Mouse (Mus musculus) cerebellum, adult 8-10 months (tissue): ENCODE measurements at regions not wholly inside any gene's neighbourhood (a gene's known extent, or its start where the extent isn't known, plus 50 kb on each side); places are given as distances from the start of the nearest gene placed in this dataset.
"Not testable (repeated sequence)": the region's sequence is repeated elsewhere in the genome, so short reads cannot be mapped to it uniquely, and the experiment has no call there.

ENCODE experiments used
- DNase-seq: peaks from one replicate; pipeline ENCODE4 v3.0.0; 2022

DNA sequence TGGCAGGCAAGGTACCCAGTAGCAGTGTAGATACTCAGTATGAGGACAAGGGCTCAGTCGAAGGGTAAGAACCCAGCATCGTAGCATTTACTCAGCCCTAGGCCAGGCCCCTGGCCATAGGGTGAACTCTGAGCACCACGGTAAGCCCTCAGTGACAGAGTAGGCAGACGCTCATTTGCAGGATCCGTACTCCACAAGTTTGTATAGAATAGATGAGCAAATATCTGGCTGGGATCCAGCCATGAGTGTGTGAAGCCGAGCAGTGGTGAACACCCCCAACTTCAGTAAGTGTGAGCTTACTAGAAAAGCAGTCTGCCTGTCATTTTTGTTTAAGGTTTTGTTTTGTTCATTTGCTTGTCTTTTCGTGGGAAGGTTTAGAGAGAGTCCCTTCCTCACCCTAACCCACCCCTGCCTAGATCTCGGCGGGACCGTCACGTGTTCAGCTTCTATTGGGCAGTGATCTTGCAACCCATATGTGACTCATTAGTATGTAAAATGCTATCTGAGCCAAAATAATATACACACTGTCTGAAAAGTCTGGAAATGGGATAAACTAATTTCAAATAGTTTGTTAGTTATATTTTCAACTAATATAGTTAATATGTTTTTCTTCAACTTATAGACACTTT lies 76.3 kb downstream of the Gm5447 start:
- DNase-seq: no peak

DNA sequence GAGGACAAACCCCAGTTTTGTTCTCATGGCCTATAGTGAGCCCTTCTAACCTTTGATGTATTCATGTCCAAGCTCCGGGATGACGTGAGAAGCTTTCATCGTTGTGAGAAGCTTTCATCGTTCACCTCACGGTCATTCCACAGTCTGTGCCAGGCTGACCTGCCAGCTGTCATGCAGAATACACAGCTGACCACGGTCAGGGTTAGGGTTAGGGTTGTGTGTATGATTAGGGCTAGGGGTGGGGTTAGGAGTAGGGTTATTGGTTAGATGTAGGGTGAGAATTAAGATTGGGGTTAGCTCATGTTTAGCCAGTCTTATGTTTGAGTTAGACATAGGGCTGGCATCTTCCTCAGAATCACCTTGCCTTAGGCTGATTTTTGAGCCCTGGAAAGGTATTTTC lies 77.6 kb downstream of the Gm5447 start:
- DNase-seq: not testable (repeated sequence)

DNA sequence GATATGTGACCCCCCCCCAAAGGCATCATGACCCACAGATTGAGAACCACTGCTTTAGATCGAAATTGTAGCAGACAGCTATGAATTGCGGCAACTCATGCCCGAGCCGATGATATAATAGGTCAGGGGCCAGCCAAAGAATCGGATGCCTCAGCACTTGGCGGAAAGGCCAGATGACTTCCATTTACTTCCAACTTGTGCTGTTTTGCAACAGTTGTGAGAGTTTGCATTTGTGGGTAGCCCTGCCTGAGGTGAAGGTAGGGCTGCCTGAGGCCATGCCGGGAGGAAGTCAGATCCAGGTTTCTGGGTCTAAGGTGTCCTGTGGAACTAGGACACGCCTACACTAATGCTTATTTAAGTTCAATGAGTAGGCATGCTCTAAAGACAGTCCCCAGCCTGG lies 80.4 kb downstream of the Gm5447 start:
- DNase-seq: no peak

DNA sequence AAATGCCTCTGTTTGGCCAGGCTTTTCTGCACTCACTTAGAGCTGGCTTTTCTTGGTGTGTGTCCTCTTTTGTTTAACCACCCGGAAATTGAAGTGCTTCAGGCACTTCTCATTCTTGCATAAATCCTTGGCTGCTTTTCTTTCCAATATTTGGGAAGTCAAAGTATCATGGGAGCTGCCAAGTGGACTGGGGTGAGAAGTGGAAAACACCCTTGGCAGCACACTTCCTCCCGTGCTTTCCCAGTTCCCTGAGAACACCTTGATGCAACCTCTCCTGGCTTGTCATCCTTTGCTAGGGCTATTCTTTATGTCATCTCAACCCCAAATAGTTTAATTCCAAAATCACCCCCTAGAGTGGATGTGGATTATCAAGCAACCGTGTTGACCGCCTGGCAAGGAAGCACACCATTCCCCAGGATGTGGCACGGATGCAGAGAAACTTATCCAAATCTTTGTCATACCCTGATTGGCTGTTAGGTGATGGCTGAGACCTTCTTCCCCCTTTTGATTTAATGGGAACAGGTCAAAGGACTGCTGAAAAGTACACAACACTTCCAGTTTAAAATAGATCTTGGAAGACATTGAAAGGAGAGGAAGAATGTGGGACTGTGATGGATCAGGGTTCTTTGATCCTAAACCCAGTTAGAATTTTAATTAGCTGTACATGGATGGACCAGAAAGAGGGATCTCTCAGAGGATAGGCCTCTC lies 81.5 kb downstream of the Gm5447 start:
- DNase-seq: no peak

DNA sequence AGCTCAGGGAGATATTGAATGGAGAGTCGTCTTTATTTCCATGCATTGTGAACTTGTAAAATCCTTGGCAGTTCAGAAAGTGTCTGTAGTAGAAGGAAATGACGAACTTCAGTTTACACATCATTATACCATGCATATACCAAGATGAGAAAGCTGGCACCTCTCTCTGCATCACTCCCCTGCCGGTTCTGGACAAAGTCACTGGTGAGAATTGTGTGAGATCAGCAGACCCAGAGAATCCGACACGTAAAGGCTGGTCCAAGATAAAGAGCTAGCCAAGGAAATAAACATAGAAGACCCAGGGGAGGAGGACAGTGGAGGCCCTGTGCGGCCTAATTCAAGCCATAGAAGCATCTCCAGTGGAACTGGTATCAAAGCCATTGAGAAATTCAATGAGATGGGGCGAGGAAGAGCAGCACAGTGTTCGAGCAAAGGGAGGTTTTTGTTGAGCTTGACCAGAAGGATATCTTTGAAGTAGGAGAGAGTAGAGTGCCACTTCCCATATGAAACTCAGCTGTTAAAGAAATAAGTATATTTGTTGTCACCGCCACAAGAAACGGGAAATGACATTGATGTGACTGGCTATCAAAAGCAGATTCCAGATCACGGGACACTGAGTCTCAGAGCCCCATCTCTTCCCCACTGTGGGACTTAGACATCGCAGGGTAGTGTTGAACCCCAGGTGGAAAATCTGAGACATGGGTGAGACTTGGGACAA lies 82.3 kb downstream of the Gm5447 start:
- no peak for DNase-seq

DNA sequence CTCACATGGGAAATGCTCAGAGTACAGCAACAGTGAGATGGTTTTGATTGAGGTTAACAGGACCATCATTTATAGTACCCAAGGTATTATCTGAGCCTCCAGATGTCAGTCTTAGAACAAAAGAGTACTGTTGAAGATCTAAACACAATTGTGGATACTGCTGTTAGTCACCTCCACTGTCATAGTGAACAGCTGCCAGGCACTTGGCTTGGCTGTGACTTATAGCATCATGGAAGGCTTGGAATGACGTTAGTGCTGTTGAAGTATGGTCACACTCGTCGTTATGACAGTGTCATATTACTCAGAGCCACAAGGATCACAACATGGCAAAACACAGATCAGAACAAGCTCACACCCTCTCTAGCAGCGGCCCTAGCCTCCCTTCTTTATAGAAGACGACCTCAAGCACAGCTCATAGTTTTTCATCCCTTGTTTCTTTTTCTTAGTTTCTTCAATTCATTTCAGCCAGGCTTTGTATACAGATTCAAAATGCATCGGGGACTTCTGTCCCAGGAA lies 87.0 kb downstream of the Gm5447 start:
- DNase-seq: no peak

DNA sequence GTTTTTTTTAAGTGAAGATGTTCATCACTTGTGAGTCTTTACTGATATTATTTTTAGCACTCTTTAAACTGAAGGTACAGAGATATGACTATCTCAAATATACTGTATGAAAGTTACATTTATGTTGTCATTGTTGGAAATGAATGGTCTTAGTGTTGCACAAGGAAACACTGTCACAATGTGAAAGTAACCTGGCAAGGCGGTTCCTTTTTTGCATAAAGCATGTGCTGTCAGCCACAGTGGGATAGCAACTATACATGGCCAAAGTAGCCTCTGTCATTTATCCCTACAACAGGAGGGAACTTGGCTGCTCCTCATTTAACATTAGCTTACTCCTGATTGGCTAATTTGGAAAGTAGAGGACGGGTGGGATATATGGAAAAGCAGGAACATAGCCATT lies 94.3 kb downstream of the Gm5447 start:
- DNase-seq: no peak

DNA sequence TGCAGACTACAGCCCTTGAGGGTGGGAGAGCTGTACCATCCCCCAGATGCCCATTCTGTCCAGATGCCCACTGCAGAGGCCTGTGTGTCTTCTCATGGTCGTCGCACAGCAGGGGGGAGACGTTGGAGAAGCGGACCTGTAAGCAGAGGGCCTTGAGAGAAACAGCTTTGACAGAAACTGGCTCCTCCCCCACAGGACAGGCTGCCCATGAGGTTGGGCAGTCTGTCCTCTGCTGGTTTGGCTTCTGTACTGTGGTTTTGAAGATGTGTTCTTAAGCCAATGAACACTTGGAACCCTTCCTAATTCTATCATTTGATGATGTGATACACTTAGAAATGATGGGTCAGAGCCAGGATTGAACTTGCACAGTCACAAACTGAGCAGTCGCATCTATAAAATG lies 102.5 kb downstream of the Gm5447 start:
- no peak for DNase-seq

DNA sequence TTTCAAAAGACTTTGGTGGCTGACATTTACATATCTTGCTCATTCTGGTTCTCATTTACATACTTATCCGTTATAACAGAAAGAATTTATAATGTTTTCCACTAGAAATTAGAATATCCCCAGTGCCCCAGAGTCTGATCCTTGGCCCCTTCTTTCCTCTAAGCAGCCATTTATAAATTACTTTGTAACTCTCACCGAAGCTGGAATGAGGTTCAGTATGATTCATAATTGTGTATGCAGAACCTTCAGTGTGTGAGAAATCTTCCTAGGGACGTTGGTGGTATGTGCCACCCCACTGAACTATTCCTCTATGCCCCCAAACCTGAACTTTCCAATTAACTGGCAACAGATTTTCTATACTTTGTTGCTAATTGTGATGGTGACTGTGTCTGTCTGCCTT lies 104.7 kb downstream of the Gm5447 start:
- no peak for DNase-seq

DNA sequence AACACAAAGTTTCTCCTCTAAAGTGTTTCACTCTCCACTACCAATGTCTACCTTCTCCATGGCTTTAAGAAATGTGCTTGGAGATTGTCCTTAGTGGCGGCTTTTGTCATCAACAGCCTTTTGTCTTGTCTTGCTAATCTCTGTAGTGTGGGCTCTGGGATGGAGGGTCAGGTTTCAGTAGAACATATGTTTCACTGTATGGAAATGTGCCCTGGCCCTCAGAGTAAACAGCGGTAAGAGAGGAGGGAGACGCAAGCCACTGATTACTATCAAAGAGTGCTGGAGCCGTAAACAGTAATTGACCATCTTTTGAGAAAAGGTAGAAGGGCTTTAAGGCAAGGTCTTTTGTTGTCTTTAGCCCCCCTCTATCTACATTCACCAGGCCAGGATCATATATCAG lies 106.2 kb downstream of the Gm5447 start:
- DNase-seq: no peak

DNA sequence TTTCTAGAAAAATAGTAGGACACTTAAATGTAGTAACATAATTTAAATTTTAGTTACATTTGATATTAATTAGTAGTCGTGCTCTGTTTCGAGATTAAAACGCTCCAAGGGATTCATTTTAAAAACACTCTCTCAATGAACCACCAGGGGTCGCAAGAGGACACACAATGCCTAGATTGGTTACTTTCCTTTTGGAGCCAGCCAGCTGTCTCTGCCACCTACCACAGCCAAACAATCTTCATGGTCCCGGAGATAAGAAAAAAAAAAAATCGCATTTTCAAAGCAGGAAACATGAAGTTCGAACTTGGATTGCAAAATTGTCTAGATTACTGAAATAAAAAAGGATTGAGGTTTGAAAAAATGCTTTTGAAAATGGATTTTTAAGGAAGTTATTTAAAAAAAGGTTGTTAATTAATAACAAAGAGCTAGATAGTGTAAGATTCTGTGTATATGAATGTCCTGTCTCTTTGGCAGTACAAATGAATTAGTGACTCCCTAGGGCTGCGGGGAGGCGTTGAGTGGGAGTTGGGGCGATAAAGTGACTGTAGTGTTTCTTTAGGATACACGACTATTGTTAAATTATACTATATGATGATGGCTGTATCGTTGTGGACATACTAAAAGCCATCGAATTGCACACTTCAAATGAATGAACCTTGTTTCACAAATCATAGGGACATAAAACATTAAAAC lies 108.6 kb downstream of the Gm5447 start:
- DNase-seq: peak; percentile 64

DNA sequence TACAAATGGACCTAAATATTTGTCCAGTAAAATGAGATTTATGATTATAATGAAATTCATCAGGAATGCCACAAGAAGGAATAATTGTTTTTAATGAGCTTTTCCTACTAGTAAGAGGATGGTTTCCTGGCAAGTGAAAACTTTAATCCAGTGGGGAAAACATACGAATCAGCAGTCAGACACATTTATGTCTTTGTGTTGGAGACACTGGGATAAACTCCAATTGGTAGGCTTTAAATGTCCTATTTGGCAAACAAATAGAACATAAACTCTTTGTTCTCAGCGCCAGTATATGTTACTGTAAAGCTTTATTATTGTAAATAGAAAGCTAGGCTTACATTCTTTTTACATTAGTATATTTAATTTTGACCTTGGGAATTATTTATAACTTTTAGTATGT lies 127.0 kb downstream of the Gm5447 start:
- DNase-seq: no peak

DNA sequence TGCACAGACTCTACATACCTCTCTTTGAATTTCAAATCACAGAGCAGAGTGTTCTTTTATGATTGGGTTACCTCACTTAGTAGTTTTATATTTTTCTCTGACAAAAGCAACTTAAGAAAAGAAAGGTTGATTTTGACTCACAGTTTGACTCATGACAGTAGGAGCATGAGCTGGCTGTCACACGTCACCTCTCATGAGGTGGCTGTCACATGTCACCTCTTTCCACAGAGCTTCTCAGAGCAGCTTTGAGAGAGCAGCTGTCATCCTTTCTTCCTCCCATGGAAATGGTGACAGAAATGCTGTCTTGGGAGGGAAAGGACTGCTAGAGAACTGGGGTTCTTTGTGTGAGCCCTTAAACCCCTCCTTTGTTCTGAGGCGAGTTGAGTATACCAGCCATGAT lies 133.4 kb downstream of the Gm5447 start:
- no peak for DNase-seq

DNA sequence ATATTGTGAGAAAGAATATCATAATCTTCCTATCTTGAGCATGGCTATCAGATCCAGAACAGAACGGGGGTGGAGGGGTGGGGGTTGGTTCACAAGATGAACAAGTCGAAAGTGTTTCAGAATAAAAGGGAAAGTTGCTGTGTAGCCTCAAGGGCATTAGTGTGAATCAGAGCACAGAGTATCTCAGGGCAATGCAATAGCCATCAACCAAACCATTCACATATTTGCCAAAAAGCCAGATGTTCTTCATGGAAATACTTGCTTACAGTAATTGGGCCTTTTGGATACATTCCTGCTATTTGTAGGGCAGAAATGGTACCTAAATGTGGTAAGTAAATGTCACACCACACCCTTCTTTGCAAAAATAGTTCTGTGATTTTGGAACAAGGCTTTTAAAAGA lies 135.2 kb downstream of the Gm5447 start:
- DNase-seq: no peak

DNA sequence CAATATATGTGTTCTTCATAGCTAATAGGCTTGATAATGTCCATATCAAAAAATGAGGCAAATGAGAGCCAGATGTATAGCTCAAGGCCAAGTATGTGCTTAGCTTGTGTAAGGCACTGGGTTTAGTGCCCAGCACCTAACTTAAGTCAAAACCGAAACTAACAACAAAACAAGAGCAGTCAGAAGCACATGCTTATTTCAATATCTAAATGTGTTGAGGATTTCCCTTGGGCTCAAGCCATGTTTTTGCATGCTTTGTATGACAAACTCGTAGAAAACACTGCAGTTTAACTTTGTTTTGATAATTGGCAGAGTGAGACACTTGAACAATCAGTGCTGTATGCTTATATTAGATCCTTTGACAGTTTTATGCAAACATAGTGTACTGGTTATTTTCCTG lies 148.7 kb downstream of the Gm5447 start:
- no peak for DNase-seq

DNA sequence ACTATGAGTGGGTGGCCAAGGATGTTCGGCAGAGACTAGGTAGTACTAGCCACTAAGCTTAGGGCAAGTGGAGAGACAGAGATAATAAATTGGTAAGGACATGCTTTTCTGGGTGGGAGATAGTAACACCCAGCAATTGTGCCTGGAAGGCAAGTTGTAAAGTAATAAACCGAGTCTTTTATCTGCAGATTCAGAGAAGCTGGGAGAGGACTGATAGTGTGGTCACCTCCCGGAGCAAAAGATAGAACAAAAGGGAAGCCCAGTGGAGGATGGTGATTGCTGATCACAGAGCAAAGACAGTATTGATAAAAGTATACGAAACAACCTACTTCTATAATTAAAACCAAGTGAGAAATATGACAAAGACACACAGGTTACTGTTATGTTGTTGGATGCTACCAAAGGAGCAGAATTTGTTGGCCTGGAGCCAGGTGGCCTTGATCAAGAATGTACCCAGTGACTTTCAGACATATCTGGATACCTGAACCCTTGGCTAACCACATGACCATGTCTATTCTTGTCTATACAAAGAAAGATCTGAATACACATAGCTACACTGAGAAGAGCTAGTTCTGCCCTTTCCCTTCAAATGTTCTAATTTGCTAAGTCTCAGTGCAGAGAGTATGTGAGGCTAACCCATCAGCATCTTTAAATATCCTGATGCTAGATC lies 150.7 kb downstream of the Gm5447 start:
- DNase-seq: no peak

DNA sequence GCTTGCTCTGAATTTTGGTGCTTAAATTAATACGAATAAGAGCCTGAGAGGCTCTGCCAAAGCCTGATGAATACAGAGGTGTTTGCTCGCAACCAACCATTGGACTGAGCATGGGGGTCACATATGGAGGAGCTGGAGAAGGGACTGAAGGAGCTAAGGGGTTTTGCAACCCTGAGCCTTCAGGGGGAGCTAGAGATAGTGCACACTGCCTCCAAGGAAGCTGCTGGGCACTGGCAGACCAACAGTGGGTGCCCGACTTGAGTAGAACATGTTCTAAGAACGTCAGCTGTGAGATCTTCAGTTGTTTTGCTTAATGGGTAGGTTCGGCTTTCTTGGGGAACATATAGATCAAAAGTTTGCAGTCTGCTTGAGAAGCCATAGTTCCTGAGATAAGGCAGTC lies 158.5 kb downstream of the Gm5447 start:
- no peak for DNase-seq

DNA sequence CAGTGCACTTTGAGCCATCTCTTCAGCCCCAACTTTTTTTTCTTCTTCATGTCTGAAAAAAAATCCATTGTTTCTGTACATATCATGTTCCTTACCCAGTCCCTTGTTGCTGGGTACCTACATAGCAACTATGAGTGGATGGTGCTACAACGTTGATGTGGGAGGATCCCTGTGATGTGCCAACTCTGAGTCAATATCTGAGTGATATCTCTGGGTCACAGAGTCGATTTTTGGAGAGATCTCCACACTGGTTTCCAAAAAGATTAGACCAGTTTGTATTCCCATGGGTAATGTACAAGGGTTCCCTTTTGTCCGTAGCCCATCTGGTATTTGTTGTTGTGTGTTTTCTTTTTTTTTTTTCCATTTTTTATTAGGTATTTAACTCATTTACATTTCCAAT lies 165.7 kb downstream of the Gm5447 start:
- no peak for DNase-seq

DNA sequence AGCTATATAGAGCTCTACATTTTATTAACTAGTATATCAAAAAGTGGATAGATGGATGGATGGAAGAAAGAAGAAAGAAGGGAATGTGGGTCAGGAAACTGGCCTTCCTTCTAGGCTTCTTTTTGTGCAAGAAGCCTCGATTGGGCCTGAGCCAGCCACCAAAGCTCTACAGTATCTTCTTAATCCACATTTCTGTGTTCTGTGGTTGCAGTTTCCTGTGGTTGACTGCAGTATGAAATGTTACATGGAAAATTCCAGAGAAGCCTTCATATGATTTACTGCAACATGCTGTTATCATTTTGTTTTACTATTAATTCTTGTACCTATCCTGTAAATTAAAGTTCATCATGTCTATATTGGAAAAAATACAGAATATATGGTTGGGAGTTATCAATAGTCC lies 173.3 kb downstream of the Gm5447 start:
- no peak for DNase-seq

DNA sequence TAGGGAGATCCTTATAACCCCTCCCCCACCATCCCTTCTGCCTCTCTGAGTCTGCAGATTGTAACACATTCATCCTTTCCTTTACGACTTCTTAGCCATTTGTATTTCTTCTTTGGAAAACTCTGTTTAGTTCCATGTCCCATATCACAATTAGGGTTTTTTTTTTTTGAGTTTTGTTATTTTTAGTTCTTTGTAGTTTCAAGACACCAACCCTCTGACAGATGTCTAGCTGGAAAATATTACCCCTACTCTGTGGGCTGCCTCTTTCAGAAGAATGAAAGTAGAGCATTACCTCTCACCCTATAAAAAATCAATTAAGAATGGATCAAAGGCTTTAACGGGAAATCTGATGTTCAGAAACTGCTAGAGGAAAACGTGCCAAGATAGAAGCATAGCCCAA lies 180.1 kb downstream of the Gm5447 start:
- DNase-seq: no peak

DNA sequence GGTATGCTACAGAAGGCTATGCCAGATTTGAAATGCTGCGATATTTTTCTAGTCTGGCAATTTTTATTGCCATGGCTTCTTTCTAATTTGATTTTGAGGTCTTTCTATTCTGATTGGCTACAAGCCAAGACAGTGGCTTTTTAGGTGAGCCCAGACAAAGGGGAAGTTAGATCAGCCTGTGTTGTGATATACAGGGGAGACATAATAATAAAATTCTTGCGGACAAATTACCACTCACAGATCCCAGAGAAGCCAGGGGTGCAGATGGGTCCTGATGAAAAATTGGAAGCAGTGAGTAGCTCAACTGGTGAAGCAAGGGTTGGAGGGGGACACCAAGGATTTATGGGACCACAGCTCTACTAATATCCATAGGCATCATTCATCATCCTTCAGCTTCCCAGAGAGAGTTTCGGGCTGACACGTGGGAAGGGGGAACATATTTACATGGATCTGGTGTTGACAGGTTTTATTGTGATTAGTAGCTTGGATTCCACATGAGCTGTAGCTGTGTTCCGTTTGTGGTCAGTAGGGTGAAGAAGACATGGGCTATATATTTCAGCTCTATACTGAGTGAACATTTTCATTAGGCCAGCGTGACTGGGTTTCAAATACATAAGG lies 190.0 kb downstream of the Gm5447 start:
- DNase-seq: no peak

DNA sequence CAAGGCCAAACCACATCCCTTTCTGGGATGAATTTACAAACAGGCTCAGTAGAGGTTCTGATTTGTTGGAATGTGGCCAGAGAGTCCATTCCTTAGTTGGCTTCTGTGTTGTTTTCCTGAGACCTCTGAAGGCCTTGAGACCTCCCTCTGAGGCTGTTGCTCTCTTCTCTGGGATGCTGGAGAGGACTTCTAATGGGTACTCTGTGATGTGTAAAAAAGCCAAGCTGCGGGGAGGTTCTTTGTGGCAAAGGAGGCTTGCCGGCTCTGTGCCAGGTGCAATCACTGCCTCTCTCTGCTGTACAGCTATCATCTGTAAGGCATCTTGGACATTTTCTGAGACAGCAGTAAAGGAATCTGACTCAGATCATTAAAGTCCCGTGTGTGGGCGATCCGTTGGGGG lies 192.3 kb downstream of the Gm5447 start:
- no peak for DNase-seq

DNA sequence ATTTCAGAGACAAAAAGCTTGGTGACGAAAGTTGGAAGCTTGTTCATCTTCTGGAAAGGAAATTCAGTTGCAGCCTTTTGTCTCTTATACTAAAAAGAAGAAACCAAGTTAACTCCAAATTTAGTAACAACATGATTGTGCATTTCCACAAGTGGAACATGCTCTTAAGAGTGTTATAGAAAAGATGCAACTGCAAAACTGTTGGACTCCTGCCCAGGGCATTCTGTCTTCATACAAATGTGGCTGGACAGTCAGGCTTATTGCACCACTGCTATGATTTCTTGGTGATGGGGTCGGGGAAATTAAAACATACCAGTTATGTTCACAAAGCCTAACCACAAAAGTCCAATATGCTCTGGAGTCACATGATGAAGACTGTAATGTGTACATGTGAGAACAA lies 194.8 kb downstream of the Gm5447 start:
- DNase-seq: no peak
